Mouse (Mus musculus): ENCODE measurements at regions not wholly inside any gene's neighbourhood (a gene's known extent, or its start where the extent isn't known, plus 50 kb on each side); places are given as distances from the start of the nearest gene placed in this dataset.
A peak's percentile ranks its signal among the peaks of the same experiment; 100 is the strongest.

DNA sequence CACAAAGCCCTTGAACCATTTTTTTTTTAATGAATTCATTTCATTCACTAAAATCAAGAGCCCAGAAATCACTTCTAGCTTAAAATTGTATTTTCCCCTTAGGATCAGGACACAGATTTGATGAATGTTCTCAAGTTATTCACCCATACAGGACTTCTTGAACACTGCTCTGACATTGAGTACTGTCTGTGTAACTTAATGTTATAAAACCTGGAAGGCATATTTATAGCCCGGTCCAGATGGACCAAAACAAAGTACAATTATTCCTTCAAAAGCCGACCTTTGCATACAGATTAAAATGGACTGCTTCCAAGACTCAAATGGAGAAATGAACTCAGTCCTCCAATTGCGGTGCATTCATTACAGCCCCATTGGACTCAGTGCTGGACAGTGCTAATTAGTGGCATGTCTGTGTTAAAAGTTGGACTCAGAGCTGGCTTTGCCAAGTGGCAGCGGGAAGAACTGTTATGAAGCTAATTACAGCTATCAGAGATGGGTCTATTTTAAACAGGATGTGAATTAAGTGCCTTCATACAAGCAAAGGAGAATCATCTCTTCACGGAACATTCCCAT, 1499.2 kb upstream of the Slc10a2 start:
- Histone ChIP-seq H3K36me3 (ENCODE audit: insufficient read depth, low read length) (no peaks in the 10 kb centered on the region), H3K27me3 (ENCODE audit: insufficient read depth, low read length) (no peaks in the 10 kb centered on the region), H3K4me1 (ENCODE audit: insufficient read depth, low read length) (no peaks in the 10 kb centered on the region), H3K27ac (ENCODE audit: low read depth, low read length) (no peak overlapping the region), H3K9ac (replicated peaks; ENCODE audit: low read length, poor library complexity, severe bottlenecking) (no peak overlapping the region), H3K4me2 (ENCODE audit: low read depth, low read length, poor library complexity, severe bottlenecking) (no peak overlapping the region), H3K4me3 (ENCODE audit: low read depth, low read length) (no peak overlapping the region), H3K9me3 (ENCODE audit: low read length) (no peaks in the 10 kb centered on the region)
- TF ChIP-seq CTCF (IDR thresholded peaks at IDR 0.05), result 0 out of 2 replicates have a peak, but pooled peaks have one; percentile 2
- DNase-seq (ENCODE audit: low spot score) (peak; percentile 70), ATAC-seq (ENCODE audit: low FRiP score) (peak; percentile 38; the same call in 1 of the 2 replicates)
- WGBS, result 68% methylated on average over 5 of the region's 5 CpGs

DNA sequence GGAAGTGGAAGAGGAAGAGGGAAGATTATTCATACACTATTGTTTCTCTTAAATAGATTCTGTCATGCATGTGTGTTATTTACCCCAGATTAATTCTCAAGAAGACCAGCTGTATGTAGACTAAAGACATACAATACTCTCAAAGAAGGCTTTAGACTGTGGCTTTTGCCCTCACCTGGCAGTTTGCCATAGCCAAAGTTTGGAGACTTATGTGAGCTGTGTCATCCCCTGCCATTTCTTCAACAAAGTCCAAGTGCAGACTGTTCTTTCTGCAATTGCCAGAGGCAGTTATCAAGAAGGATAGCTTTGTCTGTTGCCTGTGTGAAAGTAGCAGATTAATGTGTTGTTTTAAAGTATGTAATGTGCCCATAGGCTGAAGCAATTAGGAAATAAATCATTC, 1485.0 kb upstream of the Slc10a2 start:
- no peak for DNase-seq (ENCODE audit: low spot score)

DNA sequence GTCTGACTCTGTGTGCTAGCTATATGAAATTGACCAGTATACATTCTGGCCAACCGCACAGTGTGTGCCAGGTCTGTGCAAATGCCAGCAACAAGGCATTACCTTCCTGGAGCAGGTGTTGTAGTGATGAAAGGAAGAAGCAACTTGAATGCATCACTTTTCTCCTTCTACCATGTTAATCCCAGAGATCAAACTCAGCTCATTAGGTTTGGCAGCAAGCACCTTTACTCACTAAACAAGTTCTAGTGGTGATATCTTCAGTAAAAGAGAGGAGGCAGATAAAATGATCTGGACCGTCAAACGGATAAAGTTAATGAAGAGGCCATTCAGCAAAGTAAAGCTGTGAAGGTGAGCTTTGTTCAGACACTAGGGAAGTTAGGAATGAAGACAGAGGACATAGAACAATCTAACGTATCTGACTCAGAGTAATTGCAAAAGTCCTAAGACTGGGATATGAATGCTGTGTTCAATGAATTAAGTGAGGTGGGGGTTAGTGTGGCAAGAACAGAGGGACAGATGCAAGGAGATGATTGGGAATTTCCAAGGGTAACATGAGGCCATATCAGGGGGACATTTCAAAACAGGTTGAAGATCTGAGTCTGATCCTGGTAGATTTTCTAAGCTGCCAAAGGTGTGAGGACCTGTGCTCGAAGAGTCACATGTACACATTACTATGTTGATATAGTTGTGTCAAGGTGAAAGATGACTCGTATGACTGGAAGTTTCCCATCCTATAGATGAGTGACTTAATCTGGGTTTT, 1478.4 kb upstream of the Slc10a2 start:
- H3K27ac ChIP-seq (ENCODE audit: low read depth, low read length), result no peak overlapping the region
- no peak overlapping the region for H3K9ac ChIP-seq (replicated peaks; ENCODE audit: low read length, poor library complexity, severe bottlenecking)
- DNase-seq (ENCODE audit: low spot score) (no peak), ATAC-seq (ENCODE audit: low FRiP score) (no peak)
- WGBS, result 95% methylated on average over 6 of the region's 6 CpGs
- no peak overlapping the region for H3K4me2 ChIP-seq (ENCODE audit: low read depth, low read length, poor library complexity, severe bottlenecking)
- H3K9me3 ChIP-seq (ENCODE audit: low read length), result no peaks in the 10 kb centered on the region
- H3K27me3 ChIP-seq (ENCODE audit: insufficient read depth, low read length), result no peaks in the 10 kb centered on the region
- no peak overlapping the region for H3K4me3 ChIP-seq (ENCODE audit: low read depth, low read length)
- no peaks in the 10 kb centered on the region for H3K4me1 ChIP-seq (ENCODE audit: insufficient read depth, low read length)
- TF ChIP-seq CTCF (IDR thresholded peaks at IDR 0.05), result no peak
- no peaks in the 10 kb centered on the region for H3K36me3 ChIP-seq (ENCODE audit: insufficient read depth, low read length)

More for the DNA sequence above, 1485.0 kb upstream of the Slc10a2 start:
- Histone ChIP-seq H3K9me3 (ENCODE audit: low read length) (no peaks in the 10 kb centered on the region), H3K4me2 (ENCODE audit: low read depth, low read length, poor library complexity, severe bottlenecking) (no peak overlapping the region), H3K9ac (replicated peaks; ENCODE audit: low read length, poor library complexity, severe bottlenecking) (no peak overlapping the region), H3K27ac (ENCODE audit: low read depth, low read length) (no peak overlapping the region), H3K27me3 (ENCODE audit: insufficient read depth, low read length) (no peaks in the 10 kb centered on the region), H3K4me1 (ENCODE audit: insufficient read depth, low read length) (no peaks in the 10 kb centered on the region), H3K4me3 (ENCODE audit: low read depth, low read length) (no peak overlapping the region), H3K36me3 (ENCODE audit: insufficient read depth, low read length) (no peaks in the 10 kb centered on the region)
- no peak for TF ChIP-seq CTCF (IDR thresholded peaks at IDR 0.05)
- ATAC-seq (ENCODE audit: low FRiP score), result no peak

DNA sequence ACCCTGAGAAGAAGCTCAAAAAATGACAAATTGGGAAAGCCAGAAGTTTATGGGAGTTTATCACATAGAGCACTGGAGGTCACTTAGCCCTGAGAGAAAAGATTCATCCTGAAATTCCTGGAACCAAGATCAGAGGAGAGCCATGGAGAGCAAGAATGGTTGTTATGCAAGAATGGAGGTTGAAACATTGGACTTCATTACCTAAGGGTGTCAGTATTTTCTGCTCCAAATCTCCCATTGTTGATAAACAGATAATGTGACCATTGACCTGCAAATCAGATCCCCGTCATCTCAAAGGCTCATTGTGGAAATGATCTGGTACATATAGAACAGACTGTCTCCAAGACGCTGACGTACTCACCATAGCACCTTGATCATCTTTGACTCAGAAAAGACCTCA, 1477.6 kb upstream of the Slc10a2 start:
- no peak for ATAC-seq (ENCODE audit: low FRiP score)
- Histone ChIP-seq H3K36me3 (ENCODE audit: insufficient read depth, low read length) (no peaks in the 10 kb centered on the region), H3K4me2 (ENCODE audit: low read depth, low read length, poor library complexity, severe bottlenecking) (no peak overlapping the region), H3K4me1 (ENCODE audit: insufficient read depth, low read length) (no peaks in the 10 kb centered on the region), H3K9me3 (ENCODE audit: low read length) (no peaks in the 10 kb centered on the region), H3K27ac (ENCODE audit: low read depth, low read length) (no peak overlapping the region), H3K9ac (replicated peaks; ENCODE audit: low read length, poor library complexity, severe bottlenecking) (no peak overlapping the region), H3K27me3 (ENCODE audit: insufficient read depth, low read length) (no peaks in the 10 kb centered on the region), H3K4me3 (ENCODE audit: low read depth, low read length) (no peak overlapping the region)
- 84% methylated on average over 3 of the region's 3 CpGs for WGBS
- no peak for DNase-seq (ENCODE audit: low spot score)
- no peak for TF ChIP-seq CTCF (IDR thresholded peaks at IDR 0.05)

DNA sequence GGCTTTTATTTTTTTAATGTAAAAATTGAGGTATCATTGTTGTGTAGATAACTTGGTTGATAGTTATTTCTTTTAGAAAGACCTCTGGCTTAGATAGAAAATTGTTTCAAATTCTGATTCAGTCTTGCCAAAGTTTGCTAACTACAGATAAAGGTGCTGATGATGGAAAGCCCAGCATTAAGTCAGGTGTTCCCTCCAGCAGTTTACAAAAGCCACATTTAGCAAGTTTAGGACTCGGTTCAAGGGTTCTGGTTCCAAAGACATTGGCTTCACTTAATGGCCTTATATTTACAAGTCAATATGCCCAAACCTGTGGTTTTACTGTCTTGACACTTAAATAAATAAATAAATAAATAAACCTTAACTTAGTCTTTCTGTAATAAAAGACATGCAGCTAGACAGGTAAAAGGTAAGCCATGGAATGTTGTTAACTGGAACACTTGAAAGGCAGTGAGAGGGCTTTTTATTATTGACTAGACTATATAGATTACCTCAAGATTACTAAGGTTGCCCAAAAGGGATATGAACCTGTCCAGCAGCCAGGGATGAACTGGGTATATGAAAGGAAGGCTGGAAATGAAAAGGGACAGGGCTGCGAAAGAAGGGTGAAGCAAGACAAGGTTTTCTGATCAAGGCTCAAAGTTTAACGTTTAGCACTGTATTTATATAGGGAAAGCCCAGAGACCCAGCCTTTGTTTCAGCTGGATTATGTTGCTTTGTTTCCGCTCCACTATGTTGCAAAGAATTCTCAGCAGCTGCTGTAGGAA, 1472.9 kb upstream of the Slc10a2 start:
- DNase-seq (ENCODE audit: low spot score) (no peak), ATAC-seq (ENCODE audit: low FRiP score) (no peak)
- Histone ChIP-seq H3K36me3 (ENCODE audit: insufficient read depth, low read length) (no peaks in the 10 kb centered on the region), H3K9ac (replicated peaks; ENCODE audit: low read length, poor library complexity, severe bottlenecking) (no peak overlapping the region), H3K27ac (ENCODE audit: low read depth, low read length) (no peak overlapping the region), H3K4me2 (ENCODE audit: low read depth, low read length, poor library complexity, severe bottlenecking) (no peak overlapping the region), H3K9me3 (ENCODE audit: low read length) (no peaks in the 10 kb centered on the region), H3K4me3 (ENCODE audit: low read depth, low read length) (no peak overlapping the region), H3K27me3 (ENCODE audit: insufficient read depth, low read length) (no peaks in the 10 kb centered on the region), H3K4me1 (ENCODE audit: insufficient read depth, low read length) (no peaks in the 10 kb centered on the region)
- TF ChIP-seq CTCF (IDR thresholded peaks at IDR 0.05), result no peak
- WGBS, result 83% methylated on average over 4 of the region's 4 CpGs

DNA sequence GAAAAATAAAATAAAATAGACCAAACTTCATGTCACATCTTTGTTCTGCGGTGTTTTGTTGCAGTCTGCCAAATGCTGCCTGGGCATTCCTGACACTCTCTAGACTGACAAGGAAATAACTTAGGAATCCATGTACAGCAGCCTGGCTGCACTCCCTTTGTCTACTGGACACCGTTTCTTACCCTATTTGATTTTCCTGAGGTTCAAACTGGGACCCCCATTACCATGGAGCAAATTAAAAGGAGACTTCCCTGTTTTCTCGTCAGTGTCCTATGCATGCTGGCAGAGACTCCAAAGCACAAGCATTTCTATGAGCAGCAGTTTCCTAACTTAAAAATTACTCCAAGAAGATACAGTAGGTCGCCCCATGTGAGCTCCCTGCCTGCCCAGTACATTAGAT, 1470.1 kb upstream of the Slc10a2 start:
- Histone ChIP-seq H3K27ac (ENCODE audit: low read depth, low read length) (no peak overlapping the region), H3K9ac (replicated peaks; ENCODE audit: low read length, poor library complexity, severe bottlenecking) (no peak overlapping the region), H3K27me3 (ENCODE audit: insufficient read depth, low read length) (no peaks in the 10 kb centered on the region), H3K4me1 (ENCODE audit: insufficient read depth, low read length) (no peaks in the 10 kb centered on the region), H3K4me3 (ENCODE audit: low read depth, low read length) (no peak overlapping the region), H3K9me3 (ENCODE audit: low read length) (no peaks in the 10 kb centered on the region), H3K36me3 (ENCODE audit: insufficient read depth, low read length) (no peaks in the 10 kb centered on the region), H3K4me2 (ENCODE audit: low read depth, low read length, poor library complexity, severe bottlenecking) (no peak overlapping the region)
- no peak for DNase-seq (ENCODE audit: low spot score)
- no peak for TF ChIP-seq CTCF (IDR thresholded peaks at IDR 0.05)
- 69% methylated on average over 4 of the region's 4 CpGs for WGBS
- ATAC-seq (ENCODE audit: low FRiP score), result no peak

Measured in midbrain, postnatal 0 days (tissue).